Mouse (Mus musculus) cortical plate, adult 2 months (tissue): ENCODE data around the gene Sidt1. TPM values are rescaled to one million over a fixed set of nuclear protein-coding genes. Genes with fewer than 3 reads are reported as not detected.

Experiments used
- H3K27ac ChIP-seq: fragments of 200-500 bp; 2 replicates; pipeline ENCODE4 v1.5.1; 2012; ENCODE audit warnings: low read length, control low read depth, inconsistent platforms; ENCODE audit not compliant: insufficient read depth
- H3K4me1 ChIP-seq: fragments of 200-500 bp; 2 replicates; pipeline ENCODE4 v1.6.1; 2011; ENCODE audit warnings: low read length; ENCODE audit not compliant: control insufficient read depth, insufficient read depth
- H3K4me3 ChIP-seq: fragments of 200-500 bp; 2 replicates; pipeline ENCODE4 v1.5.1; 2011; ENCODE audit warnings: mild to moderate bottlenecking, low read length, control low read depth; ENCODE audit not compliant: insufficient read depth
- CTCF ChIP-seq: fragments of 200-500 bp; IDR thresholded peaks from 2 replicates; pipeline ENCODE4 v1.5.1; 2011; ENCODE audit warnings: mild to moderate bottlenecking, control low read depth, low read length; ENCODE audit not compliant: insufficient read depth; ENCODE audit errors: extremely low read depth
- POLR2A ChIP-seq: fragments of 200-500 bp; IDR thresholded peaks from 2 replicates; pipeline ENCODE4 v1.6.1; 2011; ENCODE audit warnings: mild to moderate bottlenecking, low read length, control low read depth; ENCODE audit not compliant: insufficient read depth; ENCODE audit errors: extremely low read depth
- polyA plus RNA-seq: library from polyadenylated mRNA; depleted of rRNA; stranded (reverse); fragments of >200 nt; gene quantifications from 2 replicates; pipeline ENCODE4 v1.2.3, GENCODE M21; 2012

Gene Sidt1
- polyA plus RNA-seq, 1 experiment, result 60.0 TPM

DNA sequence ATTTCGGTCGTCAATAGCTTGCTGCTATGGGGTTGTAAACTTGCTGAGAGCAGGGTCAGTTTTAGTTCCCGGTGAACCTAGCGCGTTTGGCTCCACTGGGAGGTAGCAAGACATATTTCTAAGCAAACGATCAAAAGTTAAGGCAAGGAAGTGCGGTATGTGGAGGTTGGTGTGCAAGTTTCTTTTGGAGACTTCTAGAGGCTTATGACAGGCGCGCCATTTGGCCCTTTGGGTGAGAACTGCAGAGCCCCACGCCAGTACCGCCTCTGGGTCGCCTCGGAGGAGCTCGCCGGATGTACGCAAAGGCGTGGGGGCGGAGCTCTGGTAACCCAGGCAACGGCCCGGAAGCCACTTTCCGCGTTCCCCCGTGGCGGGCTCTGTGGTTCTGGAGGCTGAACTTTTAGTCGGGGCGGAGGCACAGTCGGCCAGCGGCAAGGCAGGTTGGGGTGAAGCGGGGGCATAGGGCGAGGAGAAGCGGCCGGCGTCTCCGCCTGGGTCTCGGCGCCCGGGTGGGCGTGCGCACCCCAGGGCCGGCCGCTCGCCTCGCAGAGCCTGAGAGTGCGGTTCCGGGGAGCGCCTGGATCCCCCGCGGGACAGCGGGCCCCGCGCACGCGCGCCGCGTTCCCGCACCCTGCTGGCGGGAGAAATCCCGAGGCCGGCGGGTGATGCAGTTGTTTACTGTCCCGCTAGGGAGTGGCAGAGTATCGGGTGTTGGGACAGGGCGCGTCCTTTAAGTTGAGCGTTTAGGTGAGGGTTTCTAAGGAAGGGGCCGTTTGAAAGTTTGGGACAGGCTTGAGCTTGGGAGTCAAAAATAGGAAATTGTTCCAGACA is 14.3 kb upstream of the Sidt1 start, which contains the start of gene Spice1:
Gene Spice1 (plus strand): TSS at position 51 of the 831 bp plus-strand sequence.
- TF ChIP-seq POLR2A (peak; percentile 86), CTCF (no peak)
- H3K27ac ChIP-seq, result peak within 1 kb of the TSS; percentile 79
- peak within 1 kb of the TSS; percentile 47 for H3K4me3 ChIP-seq
- H3K4me1 ChIP-seq, result no peaks in the 10 kb centered on the region

GRCm38 (mm10) chr16:44337541-44337940 is 4.5 kb upstream of the Sidt1 start:
- TF ChIP-seq POLR2A (no peak), CTCF (no peak)
- Histone ChIP-seq H3K4me3 (no peak overlapping the region), H3K4me1 (no peaks in the 10 kb centered on the region), H3K27ac (no peak overlapping the region)

- Histone ChIP-seq H3K27ac (peak overlapping the region; percentile 97), H3K4me3 (peak overlapping the region; percentile 73), H3K4me1 (no peaks in the 10 kb centered on the region)
- TF ChIP-seq POLR2A (no peak), CTCF (no peak)
Observed at GRCm38 (mm10) chr16:44331995-44332860, 768 bp downstream of the Sidt1 start.

DNA sequence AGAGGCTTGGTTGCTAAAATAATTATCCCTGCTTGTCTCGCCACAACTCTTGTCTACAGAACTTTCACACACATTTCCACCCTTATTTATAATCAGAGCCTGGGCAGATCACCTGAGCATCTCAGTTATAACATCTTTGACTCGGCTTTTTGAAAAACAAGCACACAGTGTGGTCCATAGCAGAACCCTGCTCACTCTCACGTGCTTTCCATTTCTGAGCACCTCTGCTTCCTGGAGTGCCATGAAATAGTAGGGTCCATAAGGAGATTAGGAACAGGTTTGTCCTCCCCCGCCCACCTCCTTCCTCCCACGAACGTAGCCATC is 1.4 kb downstream of the Sidt1 start:
- Histone ChIP-seq H3K4me3 (peak overlapping the region; percentile 73), H3K4me1 (no peaks in the 10 kb centered on the region), H3K27ac (peak overlapping the region; percentile 97)
- 0 out of 2 replicates have a peak, but pooled peaks have one; percentile 3 for TF ChIP-seq POLR2A
- no peak for TF ChIP-seq CTCF

DNA sequence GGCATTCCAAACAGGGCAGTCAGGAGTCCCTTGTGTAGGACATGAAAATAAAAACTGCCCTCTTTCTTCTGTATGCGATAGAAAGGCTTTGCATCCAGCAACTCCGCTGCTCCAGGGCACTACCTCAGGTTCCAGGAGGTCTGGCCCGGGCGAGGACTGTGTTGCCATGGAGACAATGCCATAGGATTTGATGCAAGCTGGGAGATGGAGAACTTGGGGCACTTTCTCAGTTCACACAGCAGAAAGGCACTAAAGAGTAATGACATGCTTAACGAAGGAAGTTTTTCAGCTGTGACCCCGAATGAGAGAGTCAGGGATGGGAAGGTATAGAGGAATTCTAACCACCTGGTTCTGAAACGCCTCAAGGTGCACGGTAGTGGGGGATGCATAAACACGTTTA is 1.8 kb downstream of the Sidt1 start:
- Histone ChIP-seq H3K4me1 (no peaks in the 10 kb centered on the region), H3K4me3 (peak overlapping the region; percentile 73), H3K27ac (no peak overlapping the region)
- TF ChIP-seq CTCF, result no peak
- TF ChIP-seq POLR2A, result no peak

- no peaks in the 10 kb centered on the region for H3K4me1 ChIP-seq
- peak overlapping the region; percentile 73 for H3K4me3 ChIP-seq
- TF ChIP-seq POLR2A (no peak), CTCF (0 out of 2 replicates have a peak, but pooled peaks have one; percentile 13)
- no peak overlapping the region for H3K27ac ChIP-seq
Observed at GRCm38 (mm10) chr16:44330657-44331056, 2.3 kb downstream of the Sidt1 start.

DNA sequence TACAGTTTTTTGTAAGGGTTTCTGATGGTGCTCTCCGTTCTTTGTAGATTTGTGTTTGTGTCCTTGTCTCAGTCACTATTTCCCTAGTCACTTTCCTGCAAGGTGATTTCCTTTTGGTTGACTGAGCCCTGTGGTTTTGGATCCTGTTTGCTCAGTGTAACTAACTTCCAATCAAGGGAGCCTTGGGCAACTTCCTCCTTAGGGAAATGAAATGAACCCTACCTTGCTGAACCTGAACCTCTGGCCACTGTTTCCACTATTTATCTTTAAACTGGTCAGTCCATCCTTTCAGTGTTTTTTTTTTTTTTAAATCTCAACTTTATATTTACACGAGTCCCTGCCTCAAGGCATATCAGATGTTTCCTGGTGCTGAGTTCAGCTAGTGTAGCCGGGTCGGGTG is 4.4 kb downstream of the Sidt1 start:
- Histone ChIP-seq H3K4me3 (no peak overlapping the region), H3K4me1 (peaks cover 4% of the 10 kb centered on the region), H3K27ac (no peak overlapping the region)
- TF ChIP-seq CTCF (no peak), POLR2A (no peak)

GRCm38 (mm10) chr16:44320232-44320631 is 12.8 kb downstream of the Sidt1 start:
- Histone ChIP-seq H3K4me3 (no peak overlapping the region), H3K4me1 (peaks cover 6% of the 10 kb centered on the region), H3K27ac (no peak overlapping the region)
- TF ChIP-seq CTCF, result no peak

- Histone ChIP-seq H3K4me1 (peaks cover 1% of the 10 kb centered on the region; the same call in 1 of the 2 replicates), H3K27ac (no peak overlapping the region)
Observed at GRCm38 (mm10) chr16:44316350-44316749, 16.6 kb downstream of the Sidt1 start.

DNA sequence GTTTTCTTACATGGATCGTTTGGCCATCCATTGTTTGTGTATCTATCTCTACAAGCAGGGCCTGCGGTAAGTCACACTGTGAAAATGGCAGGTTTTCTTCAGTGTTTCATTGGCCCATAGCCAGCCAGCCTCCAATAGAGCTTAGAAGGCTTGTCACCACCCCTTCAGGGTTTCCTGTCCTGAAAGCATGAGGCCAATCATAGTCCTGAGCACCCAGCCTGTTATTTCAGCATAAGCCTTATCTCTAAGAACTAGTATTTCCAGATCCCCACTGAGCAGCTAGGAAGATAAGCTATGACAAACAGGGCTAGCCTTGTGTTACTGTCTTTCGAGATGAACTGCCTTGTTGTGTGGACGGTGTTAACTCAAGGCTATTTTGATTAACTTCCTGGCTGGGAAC is 19.6 kb downstream of the Sidt1 start:
- Histone ChIP-seq H3K4me1 (no peaks in the 10 kb centered on the region; the same call in 1 of the 2 replicates), H3K4me3 (no peak overlapping the region), H3K27ac (no peak overlapping the region)
- TF ChIP-seq CTCF (no peak), POLR2A (no peak)

More at GRCm38 (mm10) chr16:44316350-44316749, 16.6 kb downstream of the Sidt1 start:
- no peak overlapping the region for H3K4me3 ChIP-seq
- TF ChIP-seq CTCF (no peak), POLR2A (no peak)
